Mouse (Mus musculus) heart, adult 2 months (tissue): ENCODE results near the gene Gpr176. TPM values are rescaled to one million over a fixed set of nuclear protein-coding genes. Genes with fewer than 3 reads are reported as not detected.

Experiments used
- DNase-seq, 2 experiments: peaks; one replicate each; pipeline ENCODE4 v3.0.0; 2021
- H3K27ac ChIP-seq: fragments of 200-600 bp; 2 replicates; pipeline ENCODE4 v1.8.1; 2022
- H3K27me3 ChIP-seq: fragments of 200-500 bp; 2 replicates; pipeline ENCODE4 v1.6.1; 2012; ENCODE audit warnings: mild to moderate bottlenecking, low read length, inconsistent platforms, mixed read lengths; ENCODE audit not compliant: control insufficient read depth, insufficient read depth
- H3K36me3 ChIP-seq: fragments of 200-500 bp; 2 replicates; pipeline ENCODE4 v1.6.1; 2012; ENCODE audit warnings: low read length, inconsistent platforms; ENCODE audit not compliant: control insufficient read depth, insufficient read depth
- H3K4me1 ChIP-seq: fragments of 200-500 bp; 2 replicates; pipeline ENCODE4 v1.6.1; 2011; ENCODE audit warnings: low read length; ENCODE audit not compliant: control insufficient read depth, insufficient read depth
- H3K4me3 ChIP-seq: fragments of 200-600 bp; 2 replicates; pipeline ENCODE4 v1.8.1; 2022
- H3K79me2 ChIP-seq: fragments of 200-500 bp; replicated peaks from 2 replicates; pipeline ENCODE4 v1.6.1; 2012; ENCODE audit warnings: mild to moderate bottlenecking, inconsistent platforms, low read length, moderate library complexity, mixed read lengths; ENCODE audit not compliant: control insufficient read depth, insufficient read depth
- H3K9ac ChIP-seq: fragments of 200-500 bp; 2 replicates; pipeline ENCODE4 v1.6.1; 2012; ENCODE audit warnings: low read depth, mild to moderate bottlenecking, control low read depth, inconsistent platforms, low read length, mixed read lengths
- CTCF ChIP-seq: fragments of 200-600 bp; IDR thresholded peaks from 2 replicates; pipeline ENCODE4 v1.8.1; 2022; ENCODE audit warnings: antibody characterized with exemption, mild to moderate bottlenecking, moderate library complexity
- EP300 ChIP-seq: fragments of 200-500 bp; IDR thresholded peaks from 2 replicates; pipeline ENCODE4 v1.6.1; 2011; ENCODE audit warnings: low read depth, low read length, control low read depth; ENCODE audit not compliant: insufficient read depth
- POLR2A ChIP-seq: fragments of 200-500 bp; IDR thresholded peaks from 2 replicates; pipeline ENCODE4 v1.6.1; 2011; ENCODE audit warnings: mild to moderate bottlenecking, low read depth, low read length, control low read depth; ENCODE audit not compliant: insufficient read depth
- WGBS: fragments of 180-500 bp; shearing (Covaris S2); methylation state at CpG from one replicate; pipeline ENCODE4 v1.1.7; 2018; 5-methylcytosine and 5-hydroxymethylcytosine counted together
- intact Hi-C: fragments of 180-260 bp; cut with DNase I; formaldehyde crosslinking; loops from one replicate; pipeline ENCODE4 v1.15.1; 2025
- polyA plus RNA-seq: library from polyadenylated mRNA; depleted of rRNA; stranded (reverse); fragments of >200 nt; gene quantifications from 2 replicates; pipeline ENCODE4 v1.2.3, GENCODE M21; 2012
- total RNA-seq, 2 experiments: library from RNA; stranded (reverse); gene quantifications; 2 replicates each; pipeline ENCODE4 v1.2.3; 2021

The Gpr176 gene
- total and polyA plus RNA-seq, 3 experiments, result 0.07 to 0.12 (median 0.10) TPM

GRCm38 (mm10) chr2:118353916-118354403, 19.3 kb downstream of the Gpr176 start:
- TF ChIP-seq POLR2A (no peak), CTCF (no peak), EP300 (no peak)
- H3K27me3 ChIP-seq, result no peaks in the 10 kb centered on the region
- DNase-seq, result no peak
- intact Hi-C loops, result no loop called here
- no peaks in the 10 kb centered on the region for H3K4me1 ChIP-seq
- no peak overlapping the region for H3K4me3 ChIP-seq
- no peak overlapping the region for H3K27ac ChIP-seq
- H3K79me2 ChIP-seq, result no peaks in the 10 kb centered on the region
- H3K36me3 ChIP-seq, result no peaks in the 10 kb centered on the region
- H3K9ac ChIP-seq, result no peak overlapping the region
- WGBS, result 65% methylated on average over 4 of the region's 4 CpGs

- 41% methylated on average over 4 of the region's 4 CpGs for WGBS
- Histone ChIP-seq H3K27me3 (no peaks in the 10 kb centered on the region), H3K9ac (no peak overlapping the region), H3K27ac (no peak overlapping the region), H3K79me2 (no peaks in the 10 kb centered on the region), H3K4me1 (no peaks in the 10 kb centered on the region), H3K36me3 (no peaks in the 10 kb centered on the region), H3K4me3 (no peak overlapping the region)
- intact Hi-C loops, result no loop called here
- DNase-seq, result peak in 1 of 2 experiments; percentile 18
- TF ChIP-seq CTCF (no peak), POLR2A (no peak), EP300 (no peak)
Measured at GRCm38 (mm10) chr2:118353498-118353897, 19.7 kb downstream of the Gpr176 start.

- Histone ChIP-seq H3K4me1 (no peaks in the 10 kb centered on the region), H3K36me3 (no peaks in the 10 kb centered on the region), H3K79me2 (no peaks in the 10 kb centered on the region), H3K27me3 (no peaks in the 10 kb centered on the region), H3K9ac (no peak overlapping the region), H3K27ac (no peak overlapping the region), H3K4me3 (no peak overlapping the region)
- intact Hi-C loops, result no loop called here
- no peak for TF ChIP-seq EP300
- no peak for TF ChIP-seq POLR2A
- no peak for TF ChIP-seq CTCF
- 79% methylated on average over 1 of the region's 1 CpGs for WGBS
- no peak for DNase-seq
Measured at GRCm38 (mm10) chr2:118345535-118345934, 27.7 kb downstream of the Gpr176 start.

- Histone ChIP-seq H3K79me2 (no peaks in the 10 kb centered on the region), H3K27me3 (no peaks in the 10 kb centered on the region), H3K9ac (no peak overlapping the region), H3K27ac (no peak overlapping the region), H3K4me1 (no peaks in the 10 kb centered on the region), H3K36me3 (no peaks in the 10 kb centered on the region), H3K4me3 (no peak overlapping the region)
- WGBS, result 63% methylated on average over 3 of the region's 3 CpGs
- DNase-seq, result no peak
- TF ChIP-seq EP300, result no peak
- no peak for TF ChIP-seq POLR2A
- no peak for TF ChIP-seq CTCF
- intact Hi-C loops, result no loop called here
Measured at GRCm38 (mm10) chr2:118343897-118344296, 29.3 kb downstream of the Gpr176 start.

GRCm38 (mm10) chr2:118341295-118341694, 31.9 kb downstream of the Gpr176 start:
- no peak overlapping the region for H3K9ac ChIP-seq
- WGBS, result 80% methylated on average over 7 of the region's 7 CpGs

GRCm38 (mm10) chr2:118336084-118336483, 37.1 kb downstream of the Gpr176 start:
- H3K27me3 ChIP-seq, result no peaks in the 10 kb centered on the region
- DNase-seq, result no peak
- no peak overlapping the region for H3K27ac ChIP-seq
- H3K79me2 ChIP-seq, result no peaks in the 10 kb centered on the region
- H3K4me1 ChIP-seq, result no peaks in the 10 kb centered on the region
- 33% methylated on average over 2 of the region's 2 CpGs for WGBS
- intact Hi-C loops, result loop anchor here (2.0 kb wide), 1 partner anchor 73 kb away; no protein-coding TSS in a partner anchor
- no peak overlapping the region for H3K9ac ChIP-seq
- H3K36me3 ChIP-seq, result no peaks in the 10 kb centered on the region
- H3K4me3 ChIP-seq, result no peak overlapping the region
- TF ChIP-seq POLR2A (no peak), EP300 (no peak), CTCF (peak; percentile 62)

More at GRCm38 (mm10) chr2:118341295-118341694, 31.9 kb downstream of the Gpr176 start:
- Histone ChIP-seq H3K4me1 (no peaks in the 10 kb centered on the region), H3K27ac (no peak overlapping the region), H3K27me3 (no peaks in the 10 kb centered on the region), H3K79me2 (no peaks in the 10 kb centered on the region), H3K4me3 (no peak overlapping the region), H3K36me3 (no peaks in the 10 kb centered on the region)
- no peak for DNase-seq
- TF ChIP-seq POLR2A, result no peak
- no peak for TF ChIP-seq CTCF
- TF ChIP-seq EP300, result no peak
- intact Hi-C loops, result no loop called here
